Mouse (Mus musculus): ENCODE results near the gene Nodal.

- TF ChIP-seq CTCF (IDR thresholded peaks at IDR 0.05; ENCODE audit: extremely low read depth, insufficient read length, insufficient replicate concordance, low read depth, low read length), result no peak
- TF ChIP-seq POLR2A (IDR thresholded peaks at IDR 0.05; ENCODE audit: low read depth, low read length), result no peak
These were observed 13.6 kb downstream of the Nodal start for GRCm38 (mm10) chr10:61431375-61431774.

All from small intestine, adult 2 months (tissue).